Mouse (Mus musculus): ENCODE results near the gene Gm8127. TPM values are rescaled to one million over a fixed set of nuclear protein-coding genes. Genes with fewer than 3 reads are reported as not detected.
"Not testable (repeated sequence)": the region's sequence is repeated elsewhere in the genome, so short reads cannot be mapped to it uniquely, and the experiment has no call there.

Gene Gm8127
- polyA plus RNA-seq (2015; fragmentation: Nextera tagmentation; extraction: Ambion mirVana) = not detected in 2 replicates

GRCm38 (mm10) chr14:43293503-43293902 lies at the start of gene Gm8127:
Gm8127 (minus strand) TSS chr14:43293832.
- H3K27ac ChIP-seq (replicated peaks); H3K4me3 ChIP-seq (replicated peaks); H3K27me3 ChIP-seq (replicated peaks); H3K4me2 ChIP-seq; H3K4me1 ChIP-seq; ATAC-seq (ENCODE audit: low FRiP score); H3K9me3 ChIP-seq (replicated peaks); H3K9ac ChIP-seq (replicated peaks); H3K36me3 ChIP-seq: not testable (repeated sequence)
- WGBS = 87% methylated on average over 3 of the region's 3 CpGs

GRCm38 (mm10) chr14:43337646-43338045 lies 44.0 kb upstream of the Gm8127 start:
- not testable (repeated sequence) for H3K27ac ChIP-seq (replicated peaks); H3K4me1 ChIP-seq; H3K9me3 ChIP-seq (replicated peaks); H3K9ac ChIP-seq (replicated peaks); ATAC-seq (ENCODE audit: low FRiP score); H3K36me3 ChIP-seq; H3K27me3 ChIP-seq (replicated peaks); H3K4me3 ChIP-seq (replicated peaks); H3K4me2 ChIP-seq
- 69% methylated on average over 1 of the region's 1 CpGs for WGBS

DNA sequence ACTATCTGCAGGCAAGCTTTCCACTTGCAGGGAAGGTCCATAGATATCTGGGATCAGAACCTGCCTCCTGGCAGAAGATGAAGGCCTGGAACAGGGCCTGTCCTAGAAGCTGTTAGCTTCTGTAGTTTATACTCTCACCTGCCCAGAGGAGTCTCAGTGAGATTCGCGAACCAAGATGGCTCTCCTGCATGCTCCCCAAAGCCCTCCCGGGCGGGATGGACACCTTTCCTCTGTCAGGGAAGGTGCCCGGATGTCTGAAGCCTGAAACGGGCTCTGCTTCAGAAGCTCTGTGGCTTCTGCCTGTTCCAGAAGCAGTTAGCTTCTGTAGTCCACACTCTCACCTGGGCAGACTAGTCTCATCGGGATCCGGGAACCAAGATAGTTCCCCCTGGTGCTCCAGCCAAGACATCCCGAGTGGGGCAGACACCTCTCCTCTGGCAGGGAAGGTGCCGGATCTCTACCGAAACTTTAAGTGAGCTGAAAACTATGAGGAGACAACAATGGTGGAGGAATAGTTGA lies 37.8 kb upstream of the Gm8127 start:
- H3K4me3 ChIP-seq (replicated peaks); H3K27ac ChIP-seq (replicated peaks): not testable (repeated sequence)

DNA sequence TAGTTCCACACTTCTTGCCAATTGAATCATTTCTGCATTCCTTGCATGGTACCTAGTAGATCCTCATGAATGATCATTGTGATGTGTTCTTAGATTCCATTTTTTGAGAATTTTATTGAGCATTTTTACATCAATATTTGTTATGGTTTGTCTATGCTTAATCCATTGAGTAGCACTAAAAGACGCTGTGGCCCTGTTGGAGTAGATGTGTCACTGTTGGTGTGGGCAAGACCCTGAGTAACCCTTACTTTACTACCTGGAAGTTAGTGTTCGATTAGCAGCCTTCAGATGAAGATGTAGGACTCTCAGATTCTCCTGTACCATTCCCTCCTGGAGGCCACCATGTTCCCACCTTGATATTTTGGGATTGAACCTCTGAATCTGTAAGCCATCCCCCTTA lies 35.0 kb upstream of the Gm8127 start:
- H3K36me3 ChIP-seq; ATAC-seq (ENCODE audit: low FRiP score); H3K4me3 ChIP-seq (replicated peaks); H3K27me3 ChIP-seq (replicated peaks); H3K9me3 ChIP-seq (replicated peaks); H3K4me1 ChIP-seq; H3K27ac ChIP-seq (replicated peaks); H3K4me2 ChIP-seq; H3K9ac ChIP-seq (replicated peaks): not testable (repeated sequence)
- WGBS = 67% methylated on average over 2 of the region's 2 CpGs

More for the DNA sequence above, 37.8 kb upstream of the Gm8127 start:
- not testable (repeated sequence) for H3K27me3 ChIP-seq (replicated peaks); H3K4me1 ChIP-seq; ATAC-seq (ENCODE audit: low FRiP score); H3K36me3 ChIP-seq; H3K4me2 ChIP-seq; H3K9me3 ChIP-seq (replicated peaks); H3K9ac ChIP-seq (replicated peaks)
- 94% methylated on average over 11 of the region's 11 CpGs for WGBS

- not testable (repeated sequence) for H3K36me3 ChIP-seq; ATAC-seq (ENCODE audit: low FRiP score)
Measured at GRCm38 (mm10) chr14:43319516-43319915, 25.9 kb upstream of the Gm8127 start.

DNA sequence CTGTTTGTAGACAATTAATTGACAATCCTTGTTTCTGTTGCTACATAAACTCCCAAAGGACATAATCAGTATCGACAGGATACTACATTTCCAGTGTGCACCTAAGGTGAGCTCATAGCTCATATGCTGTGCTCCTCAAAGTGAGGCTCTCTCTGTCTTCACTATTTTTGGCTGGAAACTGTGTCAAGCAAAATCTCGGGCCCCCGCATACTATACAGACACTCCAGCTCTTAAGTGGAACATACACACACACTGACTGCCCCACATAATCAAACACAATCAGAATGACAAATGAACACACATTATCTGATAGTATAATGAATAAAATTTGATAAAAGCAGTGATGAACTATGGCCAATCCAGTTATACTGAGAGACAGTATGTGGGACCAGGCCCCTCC lies 15.0 kb downstream of the Gm8127 start:
- H3K27ac ChIP-seq (replicated peaks); H3K9me3 ChIP-seq (replicated peaks); H3K36me3 ChIP-seq; H3K27me3 ChIP-seq (replicated peaks); H3K9ac ChIP-seq (replicated peaks); H3K4me2 ChIP-seq; H3K4me3 ChIP-seq (replicated peaks); H3K4me1 ChIP-seq; ATAC-seq (ENCODE audit: low FRiP score): not testable (repeated sequence)
- WGBS = 87% methylated on average over 3 of the region's 3 CpGs

More at GRCm38 (mm10) chr14:43319516-43319915, 25.9 kb upstream of the Gm8127 start:
- H3K9ac ChIP-seq (replicated peaks); H3K27ac ChIP-seq (replicated peaks); H3K4me2 ChIP-seq; H3K27me3 ChIP-seq (replicated peaks); H3K9me3 ChIP-seq (replicated peaks); H3K4me1 ChIP-seq; H3K4me3 ChIP-seq (replicated peaks): not testable (repeated sequence)

DNA sequence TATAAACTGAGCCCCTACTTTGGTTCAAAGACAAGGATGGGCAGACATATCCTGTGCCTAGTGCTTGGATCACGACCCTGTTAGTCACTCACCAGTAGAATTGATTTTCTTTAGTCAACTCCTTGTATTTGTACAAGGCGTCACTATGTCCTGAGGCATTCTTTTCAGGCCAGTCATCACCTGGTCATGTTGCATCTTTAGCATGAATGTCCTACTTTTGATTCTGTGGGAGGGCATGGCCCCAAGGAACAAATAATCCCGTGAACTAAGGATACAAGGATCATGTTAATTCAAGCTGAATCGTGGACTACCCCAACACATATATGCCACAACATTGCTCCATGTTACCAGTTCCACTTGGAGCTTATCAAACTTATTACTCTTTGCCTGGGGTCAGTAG lies 15.5 kb downstream of the Gm8127 start:
- H3K4me2 ChIP-seq; H3K4me1 ChIP-seq; H3K4me3 ChIP-seq (replicated peaks); H3K9me3 ChIP-seq (replicated peaks); ATAC-seq (ENCODE audit: low FRiP score); H3K9ac ChIP-seq (replicated peaks); H3K36me3 ChIP-seq; H3K27me3 ChIP-seq (replicated peaks); H3K27ac ChIP-seq (replicated peaks): not testable (repeated sequence)
- WGBS = 88% methylated on average over 4 of the region's 4 CpGs

GRCm38 (mm10) chr14:43277468-43277867 lies 16.2 kb downstream of the Gm8127 start:
- not testable (repeated sequence) for H3K36me3 ChIP-seq; H3K4me2 ChIP-seq; ATAC-seq (ENCODE audit: low FRiP score); H3K27ac ChIP-seq (replicated peaks); H3K9ac ChIP-seq (replicated peaks); H3K9me3 ChIP-seq (replicated peaks); H3K4me3 ChIP-seq (replicated peaks); H3K27me3 ChIP-seq (replicated peaks); H3K4me1 ChIP-seq
- 71% methylated on average over 2 of the region's 2 CpGs for WGBS

GRCm38 (mm10) chr14:43275752-43276151 lies 17.9 kb downstream of the Gm8127 start:
- not testable (repeated sequence) for H3K27me3 ChIP-seq (replicated peaks); ATAC-seq (ENCODE audit: low FRiP score); H3K4me2 ChIP-seq; H3K4me1 ChIP-seq; H3K9me3 ChIP-seq (replicated peaks); H3K27ac ChIP-seq (replicated peaks); H3K36me3 ChIP-seq; H3K9ac ChIP-seq (replicated peaks); H3K4me3 ChIP-seq (replicated peaks)
- WGBS = 88% methylated on average over 1 of the region's 1 CpGs

GRCm38 (mm10) chr14:43274986-43275511 lies 18.6 kb downstream of the Gm8127 start, which contains the start of gene Gm9732:
Gm9732 (plus strand) TSS chr14:43275036.
- not testable (repeated sequence) for ATAC-seq (ENCODE audit: low FRiP score); H3K4me1 ChIP-seq; H3K9ac ChIP-seq (replicated peaks); H3K4me2 ChIP-seq; H3K4me3 ChIP-seq (replicated peaks); H3K27me3 ChIP-seq (replicated peaks); H3K27ac ChIP-seq (replicated peaks); H3K36me3 ChIP-seq; H3K9me3 ChIP-seq (replicated peaks)
- WGBS = 88% methylated on average over 8 of the region's 8 CpGs

- H3K9ac ChIP-seq (replicated peaks); H3K9me3 ChIP-seq (replicated peaks); ATAC-seq (ENCODE audit: low FRiP score); H3K4me2 ChIP-seq; H3K4me3 ChIP-seq (replicated peaks); H3K27ac ChIP-seq (replicated peaks); H3K36me3 ChIP-seq; H3K4me1 ChIP-seq; H3K27me3 ChIP-seq (replicated peaks): not testable (repeated sequence)
- 80% methylated on average over 1 of the region's 1 CpGs for WGBS
Measured at GRCm38 (mm10) chr14:43273161-43273560, 20.5 kb downstream of the Gm8127 start.

DNA sequence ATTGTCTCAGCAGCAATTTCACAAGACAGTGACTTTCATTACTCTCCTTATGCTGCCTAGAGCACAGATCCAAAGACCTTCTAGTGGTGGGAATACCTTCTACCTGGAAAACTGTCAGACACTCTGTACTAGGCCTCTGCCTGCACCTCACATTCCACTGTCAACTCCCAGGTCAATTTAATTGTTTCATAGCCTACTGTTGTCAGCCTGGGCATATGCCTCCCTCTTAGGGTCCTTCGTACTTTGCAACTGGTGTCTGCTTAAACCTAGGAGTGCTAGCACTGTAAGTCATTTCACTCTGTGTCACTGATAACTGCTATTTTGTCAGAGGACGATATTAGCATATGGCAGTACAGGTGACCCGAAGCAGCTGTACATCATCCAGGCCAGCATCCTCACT lies 24.4 kb downstream of the Gm8127 start:
- not testable (repeated sequence) for H3K9me3 ChIP-seq (replicated peaks); H3K4me1 ChIP-seq; H3K9ac ChIP-seq (replicated peaks); ATAC-seq (ENCODE audit: low FRiP score); H3K27me3 ChIP-seq (replicated peaks); H3K27ac ChIP-seq (replicated peaks); H3K36me3 ChIP-seq; H3K4me3 ChIP-seq (replicated peaks); H3K4me2 ChIP-seq
- 83% methylated on average over 3 of the region's 3 CpGs for WGBS
